Mouse (Mus musculus) midbrain, embryonic 12.5 days (tissue): ENCODE measurements around the gene Cgnl1. TPM values are rescaled to one million over a fixed set of nuclear protein-coding genes. Genes with fewer than 3 reads are reported as not detected.

ENCODE experiments used
- ATAC-seq: fragments of 200-750 bp; cut with Nextera tagmentation; 2 replicates; pipeline ENCODE4 v1.8.0; 2017; ENCODE audit warnings: low read depth, moderate TSS enrichment, moderate library complexity; ENCODE audit not compliant: low FRiP score
- H3K27ac ChIP-seq: fragments of 300-500 bp; sonication (generic); replicated peaks from 2 replicates; pipeline ENCODE4 v1.5.1; 2016; ENCODE audit warnings: mild to moderate bottlenecking
- H3K27me3 ChIP-seq: fragments of 300-500 bp; sonication (generic); 2 replicates; pipeline ENCODE4 v1.6.1; 2016; ENCODE audit warnings: mild to moderate bottlenecking
- H3K36me3 ChIP-seq: fragments of 300-500 bp; sonication (generic); 2 replicates; pipeline ENCODE4 v1.6.1; 2016
- H3K4me1 ChIP-seq: fragments of 300-500 bp; sonication (generic); 2 replicates; pipeline ENCODE4 v1.6.1; 2016
- H3K4me2 ChIP-seq: fragments of 300-500 bp; sonication (generic); replicated peaks from 2 replicates; pipeline ENCODE4 v1.6.1; 2016; ENCODE audit warnings: mild to moderate bottlenecking, moderate library complexity
- H3K4me3 ChIP-seq: fragments of 300-500 bp; sonication (generic); 2 replicates; pipeline ENCODE4 v1.5.1; 2016; ENCODE audit warnings: mild to moderate bottlenecking
- H3K9ac ChIP-seq: fragments of 300-500 bp; sonication (generic); replicated peaks from 2 replicates; pipeline ENCODE4 v1.6.1; 2016; ENCODE audit warnings: mild to moderate bottlenecking, moderate library complexity
- H3K9me3 ChIP-seq: fragments of 300-500 bp; sonication (generic); 2 replicates; pipeline ENCODE4 v1.6.1; 2016; ENCODE audit warnings: mild to moderate bottlenecking
- WGBS: fragments of 180-500 bp; shearing (Covaris S2); methylation state at CpG from one replicate; pipeline ENCODE4 v1.1.7; 2016; 5-methylcytosine and 5-hydroxymethylcytosine counted together
- polyA plus RNA-seq: library from polyadenylated mRNA; unstranded; fragments of >200 nt; fragmentation: Nextera tagmentation; extraction: Ambion mirVana; gene quantifications from 2 replicates; pipeline ENCODE4 v1.2.1, GENCODE M21; 2016

The Cgnl1 gene
- polyA plus RNA-seq, 1 experiment from 2014 or later: 7.0 TPM

- Histone ChIP-seq H3K36me3 (no peaks in the 10 kb centered on the region), H3K9me3 (no peaks in the 10 kb centered on the region; the same call in 1 of the 2 replicates), H3K4me1 (peaks cover 5% of the 10 kb centered on the region; the same call in 1 of the 2 replicates), H3K4me2 (no peak overlapping the region), H3K27ac (no peak overlapping the region), H3K9ac (no peak overlapping the region), H3K4me3 (no peak overlapping the region), H3K27me3 (peaks cover 23% of the 10 kb centered on the region)
- 74% methylated on average over 5 of the region's 5 CpGs for WGBS
- ATAC-seq: no peak
Measured at GRCm38 (mm10) chr9:71591106-71591505, 180.3 kb downstream of the Cgnl1 start.

DNA sequence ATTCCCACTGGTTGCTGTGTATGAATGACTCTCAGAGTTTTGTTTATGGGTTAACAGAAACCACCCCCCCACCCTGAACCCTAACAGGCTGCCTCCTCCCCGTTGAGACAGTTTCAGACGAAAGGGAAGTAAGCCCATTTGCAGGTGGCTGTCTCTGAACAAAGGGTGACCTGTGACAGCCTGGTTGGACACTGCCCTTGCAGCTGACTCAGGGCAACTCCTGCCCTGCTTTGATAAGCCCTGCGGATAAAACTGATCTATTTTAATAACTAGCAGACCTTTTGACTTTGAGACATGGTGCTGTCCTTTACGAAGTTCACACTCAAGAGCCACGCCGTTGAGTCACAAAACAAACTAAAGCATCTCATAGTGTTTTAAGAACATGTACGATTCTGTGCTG lies 181.6 kb downstream of the Cgnl1 start:
- H3K4me1 ChIP-seq: peaks cover 5% of the 10 kb centered on the region; the same call in 1 of the 2 replicates
- 72% methylated on average over 7 of the region's 7 CpGs for WGBS
- no peak overlapping the region for H3K4me3 ChIP-seq
- peaks cover 9% of the 10 kb centered on the region; the same call in 1 of the 2 replicates for H3K9me3 ChIP-seq
- no peak overlapping the region for H3K27ac ChIP-seq
- H3K9ac ChIP-seq: no peak overlapping the region
- no peak for ATAC-seq
- H3K27me3 ChIP-seq: peaks cover 23% of the 10 kb centered on the region
- no peaks in the 10 kb centered on the region for H3K36me3 ChIP-seq
- H3K4me2 ChIP-seq: no peak overlapping the region

DNA sequence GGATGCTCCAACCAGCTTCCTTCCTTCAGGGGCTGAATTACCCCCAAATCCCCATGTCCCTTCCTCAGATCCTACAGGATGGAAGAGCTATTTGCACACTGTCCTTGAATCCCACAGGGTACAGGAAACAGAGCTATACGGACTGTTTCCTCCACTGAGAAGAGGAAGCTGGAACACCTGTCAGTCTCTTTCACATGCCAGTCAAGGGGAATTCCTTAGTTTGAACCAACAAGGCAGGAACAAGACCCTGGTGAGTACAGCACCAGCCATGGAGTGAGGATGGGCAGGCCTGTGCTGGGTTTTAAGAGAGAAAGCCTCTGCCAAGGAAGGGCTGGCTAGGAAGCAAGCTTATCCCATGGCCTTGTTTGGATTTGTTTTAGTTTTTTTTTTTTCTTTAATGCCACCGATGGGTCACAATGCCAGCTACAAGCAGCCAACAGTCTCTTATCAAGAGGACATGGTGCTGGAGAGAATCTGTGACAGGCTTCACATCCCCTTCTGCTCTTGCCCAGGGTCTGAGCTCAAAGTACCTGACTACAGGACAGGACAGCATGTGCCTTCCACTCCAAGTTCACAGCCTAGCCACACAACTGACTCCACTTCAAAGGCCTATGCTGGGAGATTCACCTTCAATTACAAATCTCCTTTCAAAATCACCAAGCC lies 182.3 kb downstream of the Cgnl1 start:
- no peak overlapping the region for H3K9ac ChIP-seq
- H3K4me1 ChIP-seq: peaks cover 5% of the 10 kb centered on the region; the same call in 1 of the 2 replicates
- no peak overlapping the region for H3K4me2 ChIP-seq
- H3K27me3 ChIP-seq: peaks cover 23% of the 10 kb centered on the region
- peaks cover 9% of the 10 kb centered on the region; the same call in 1 of the 2 replicates for H3K9me3 ChIP-seq
- H3K27ac ChIP-seq: no peak overlapping the region
- H3K4me3 ChIP-seq: no peak overlapping the region
- H3K36me3 ChIP-seq: no peaks in the 10 kb centered on the region
- 83% methylated on average over 2 of the region's 2 CpGs for WGBS
- no peak for ATAC-seq

- ATAC-seq: no peak
- H3K36me3 ChIP-seq: no peaks in the 10 kb centered on the region
- no peaks in the 10 kb centered on the region for H3K4me1 ChIP-seq
- H3K9ac ChIP-seq: no peak overlapping the region
- no peak overlapping the region for H3K4me3 ChIP-seq
- WGBS: 64% methylated on average over 3 of the region's 3 CpGs
- peaks cover 9% of the 10 kb centered on the region; the same call in 1 of the 2 replicates for H3K9me3 ChIP-seq
- H3K27me3 ChIP-seq: peaks cover 6% of the 10 kb centered on the region
- H3K27ac ChIP-seq: no peak overlapping the region
- no peak overlapping the region for H3K4me2 ChIP-seq
Measured at GRCm38 (mm10) chr9:71586408-71586807, 185.0 kb downstream of the Cgnl1 start.

- Histone ChIP-seq H3K4me3 (no peak overlapping the region), H3K27me3 (no peaks in the 10 kb centered on the region), H3K4me2 (no peak overlapping the region), H3K4me1 (no peaks in the 10 kb centered on the region), H3K36me3 (no peaks in the 10 kb centered on the region), H3K27ac (no peak overlapping the region), H3K9me3 (peaks cover 9% of the 10 kb centered on the region; the same call in 1 of the 2 replicates), H3K9ac (no peak overlapping the region)
- WGBS: 73% methylated on average over 1 of the region's 1 CpGs
- no peak for ATAC-seq
Measured at GRCm38 (mm10) chr9:71582771-71583170, 188.6 kb downstream of the Cgnl1 start.

- no peaks in the 10 kb centered on the region for H3K27me3 ChIP-seq
- 81% methylated on average over 7 of the region's 7 CpGs for WGBS
- H3K4me2 ChIP-seq: no peak overlapping the region
- H3K4me1 ChIP-seq: no peaks in the 10 kb centered on the region
- no peak for ATAC-seq
- no peak overlapping the region for H3K4me3 ChIP-seq
- no peak overlapping the region for H3K27ac ChIP-seq
- no peaks in the 10 kb centered on the region for H3K9me3 ChIP-seq
- no peak overlapping the region for H3K9ac ChIP-seq
- H3K36me3 ChIP-seq: no peaks in the 10 kb centered on the region
Measured at GRCm38 (mm10) chr9:71578896-71579564, 192.4 kb downstream of the Cgnl1 start.

Other genes starting within 250 kb of the Cgnl1 start
- gene Myzap, start 179.2 kb downstream of the Cgnl1 start, polyA plus RNA-seq: 3.8 and 4.3 TPM in 2 replicates